ENCODE assay signal across 18 mouse cellular contexts in the genomic region with DNA sequence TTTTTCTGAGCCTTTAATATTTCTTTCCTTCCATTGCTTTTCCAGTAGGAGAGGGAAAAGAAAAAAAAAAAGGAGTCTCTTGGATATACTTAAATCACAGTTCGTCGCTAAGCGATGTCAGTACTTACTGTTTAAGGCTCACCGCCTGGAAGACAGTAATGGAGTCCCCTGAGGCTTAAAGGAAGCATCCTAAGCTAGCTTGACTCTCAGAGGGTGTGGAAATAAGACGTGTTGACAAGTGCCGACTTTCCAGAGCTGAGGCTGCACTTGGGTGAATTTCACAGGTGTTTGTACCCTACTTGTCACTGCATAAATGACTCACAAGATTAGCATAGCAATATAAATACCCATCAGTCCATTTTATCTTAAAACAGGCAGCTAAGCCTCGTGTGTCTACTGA. TPM values are rescaled to one million over a fixed set of nuclear protein-coding genes. Genes with fewer than 3 reads are reported as not detected.
"Had no signal": no experiment of that assay in that cellular context is flagged by ENCODE, and none has a peak within 500 bp of the region (broad histone marks: within the 10 kb centered on the region; RNA-seq: fewer than 3 reads in every experiment).

No protein-coding gene starts in this region.

- H3K4me1 ChIP-seq: limb, embryonic 15.5 days; liver, embryonic 12.5 days; midbrain, embryonic 12.5 days; stomach, embryonic 15.5 days had no signal

- H3K9me3 ChIP-seq: limb, embryonic 15.5 days; liver, embryonic 12.5 days; midbrain, embryonic 12.5 days; stomach, embryonic 15.5 days had no signal

- H3K27me3 ChIP-seq: limb, embryonic 15.5 days; liver, embryonic 12.5 days; midbrain, embryonic 12.5 days; stomach, embryonic 15.5 days had no signal

- H3K27ac ChIP-seq: limb, embryonic 15.5 days; liver, embryonic 12.5 days; midbrain, embryonic 12.5 days; stomach, embryonic 15.5 days had no signal

- H3K36me3 ChIP-seq: limb, embryonic 15.5 days; liver, embryonic 12.5 days; midbrain, embryonic 12.5 days; stomach, embryonic 15.5 days had no signal

- ATAC-seq: intestine, postnatal 0 days; liver, embryonic 12.5 days had no signal

- H3K4me2 ChIP-seq: limb, embryonic 15.5 days; liver, embryonic 12.5 days; lung, embryonic 14.5 days; midbrain, embryonic 12.5 days; stomach, embryonic 15.5 days had no signal

- DNase-seq: kidney, adult 8-10 months; kidney, postnatal 36 days; layer of hippocampus, adult 9-11 months; layer of hippocampus, postnatal 36 days; lung, embryonic 14.5 days; lung, postnatal 10 days; lung, postnatal 4 days; thymus, postnatal 4 days had no signal

- H3K9ac ChIP-seq: limb, embryonic 15.5 days; liver, embryonic 12.5 days; lung, embryonic 14.5 days; midbrain, embryonic 12.5 days; stomach, embryonic 15.5 days had no signal

- H3K4me3 ChIP-seq: limb, embryonic 15.5 days; liver, embryonic 12.5 days; midbrain, embryonic 12.5 days; stomach, embryonic 15.5 days had no signal

RNA-seq across cellular contexts. Expression of a gene that starts 25.1 kb away (rescaled TPM):
- polyA plus RNA-seq: intestine, postnatal 0 days; kidney, embryonic 16.5 days; limb, embryonic 11.5 days; limb, embryonic 15.5 days; liver, embryonic 12.5 days; liver, embryonic 16.5 days; lung, embryonic 14.5 days; midbrain, embryonic 12.5 days; neural tube, embryonic 14.5 days; spleen, adult 2 months; stomach, embryonic 15.5 days had no signal
